Mouse (Mus musculus) midbrain, postnatal 0 days (tissue): ENCODE measurements around the gene Wif1. TPM values are rescaled to one million over a fixed set of nuclear protein-coding genes. Genes with fewer than 3 reads are reported as not detected.

Source experiments
- ATAC-seq: fragments of 200-750 bp; cut with Nextera tagmentation; 2 replicates; pipeline ENCODE4 v1.8.0; 2017; ENCODE audit warnings: moderate number of reproducible peaks, mild to moderate bottlenecking, moderate TSS enrichment, moderate library complexity; ENCODE audit not compliant: low FRiP score
- DNase-seq: peaks from one replicate; pipeline ENCODE4 v3.0.0-alpha.2; 2015; ENCODE audit warnings: low spot score
- H3K27ac ChIP-seq: fragments of 300-500 bp; sonication (generic); 2 replicates; pipeline ENCODE4 v1.5.1; 2014; ENCODE audit warnings: low read depth, mild to moderate bottlenecking, low read length, mixed read lengths
- H3K27me3 ChIP-seq: fragments of 300-500 bp; sonication (generic); 2 replicates; pipeline ENCODE4 v1.6.1; 2014; ENCODE audit warnings: low read length, control low read depth, mixed read lengths; ENCODE audit not compliant: insufficient read depth
- H3K36me3 ChIP-seq: fragments of 300-500 bp; sonication (generic); 2 replicates; pipeline ENCODE4 v1.6.1; 2014; ENCODE audit warnings: low read length, control low read depth, mixed read lengths; ENCODE audit not compliant: insufficient read depth
- H3K4me1 ChIP-seq: fragments of 300-500 bp; sonication (generic); 2 replicates; pipeline ENCODE4 v1.6.1; 2014; ENCODE audit warnings: mild to moderate bottlenecking, control low read depth, antibody characterized with exemption, low read length, mixed read lengths; ENCODE audit not compliant: insufficient read depth
- H3K4me2 ChIP-seq: fragments of 300-500 bp; sonication (generic); 2 replicates; pipeline ENCODE4 v1.6.1; 2014; ENCODE audit warnings: low read depth, mild to moderate bottlenecking, low read length, mixed read lengths; ENCODE audit not compliant: poor library complexity, severe bottlenecking
- H3K4me3 ChIP-seq: fragments of 300-500 bp; sonication (generic); 2 replicates; pipeline ENCODE4 v1.5.1; 2014; ENCODE audit warnings: low read depth, mild to moderate bottlenecking, low read length, moderate library complexity
- H3K9ac ChIP-seq: fragments of 300-500 bp; sonication (generic); replicated peaks from 2 replicates; pipeline ENCODE4 v1.6.1; 2014; ENCODE audit warnings: mild to moderate bottlenecking, low read length, moderate library complexity, mixed read lengths; ENCODE audit not compliant: poor library complexity, severe bottlenecking
- H3K9me3 ChIP-seq: fragments of 300-500 bp; sonication (generic); 2 replicates; pipeline ENCODE4 v1.6.1; 2016; ENCODE audit warnings: low read length, control low read depth
- CTCF ChIP-seq: IDR thresholded peaks from 2 replicates; pipeline ENCODE4 v1.5.1; 2016; ENCODE audit warnings: antibody characterized with exemption, mild to moderate bottlenecking
- WGBS: fragments of 180-500 bp; shearing (Covaris S2); extraction: QIAGEN DNeasy Blood & Tissue Kit; methylation state at CpG from one replicate; pipeline ENCODE4 v1.1.7; 2014; 5-methylcytosine and 5-hydroxymethylcytosine counted together
- polyA plus RNA-seq: library from polyadenylated mRNA; unstranded; fragments of >200 nt; fragmentation: Nextera tagmentation; extraction: Ambion mirVana; gene quantifications from 2 replicates; pipeline ENCODE4 v1.2.1, GENCODE M21; 2015
- total RNA-seq: library from RNA; depleted of rRNA; stranded (reverse); fragments of >200 nt; gene quantifications from 2 replicates; pipeline ENCODE4 v1.2.3, GENCODE M21; 2014; rRNA removed

The Wif1 gene
- total and polyA plus RNA-seq, 2 experiments from 2014 or later: 7.5 to 13.9 TPM

DNA sequence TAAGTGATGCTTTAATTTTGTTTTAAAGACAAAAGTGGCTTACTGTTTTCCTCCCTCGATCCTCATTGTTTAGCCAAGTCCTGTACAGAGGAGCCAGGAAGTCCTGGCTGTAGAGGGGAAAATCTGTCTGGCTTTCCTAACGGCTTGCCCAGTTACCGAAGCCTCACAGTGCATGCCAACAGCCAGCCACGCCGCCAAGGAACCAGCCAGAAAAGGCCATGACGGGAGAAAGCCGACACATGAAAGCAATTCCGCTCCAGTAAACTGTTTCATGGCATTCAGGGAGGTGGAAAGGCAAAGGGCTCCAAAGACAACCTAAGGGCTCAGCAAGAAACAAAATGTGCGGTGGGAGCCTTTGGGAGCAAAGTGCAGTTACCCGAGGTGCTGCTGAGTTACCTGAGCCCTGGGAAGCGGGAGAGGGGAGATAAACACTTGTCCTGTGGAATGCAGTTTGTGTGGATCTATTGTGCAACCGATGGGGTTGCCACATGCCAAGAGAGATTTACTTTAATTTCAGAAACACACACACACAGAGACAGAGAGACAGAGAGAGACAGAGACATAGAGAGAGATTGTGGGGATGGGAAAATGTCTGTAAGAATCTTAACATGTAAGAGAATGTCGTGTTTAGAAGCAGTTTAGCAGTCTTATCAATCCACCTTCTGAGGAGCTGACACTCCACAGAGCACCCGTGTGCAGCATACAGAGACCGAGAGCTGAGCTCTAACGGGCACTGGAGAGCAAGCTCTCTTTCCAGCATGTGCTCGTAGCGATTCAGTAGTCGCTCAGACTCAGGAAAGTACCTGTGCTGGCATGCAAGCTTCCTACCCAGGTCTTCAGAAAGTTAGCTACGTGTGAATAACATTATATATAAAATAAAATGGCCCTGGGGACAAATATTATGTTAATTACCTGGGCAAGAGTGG lies 95.5 kb downstream of the Wif1 start:
- no peaks in the 10 kb centered on the region for H3K36me3 ChIP-seq
- no peaks in the 10 kb centered on the region for H3K4me1 ChIP-seq
- no peak overlapping the region for H3K9ac ChIP-seq
- no peaks in the 10 kb centered on the region for H3K27me3 ChIP-seq
- WGBS: 53% methylated on average over 20 of the region's 20 CpGs
- DNase-seq: peak; percentile 71
- no peak overlapping the region for H3K27ac ChIP-seq
- no peak for ATAC-seq
- TF ChIP-seq CTCF: no peak
- H3K4me2 ChIP-seq: 0 out of 2 replicates have a peak overlapping the region, but pooled peaks have one; percentile 18
- no peaks in the 10 kb centered on the region for H3K9me3 ChIP-seq
- H3K4me3 ChIP-seq: no peak overlapping the region

Other genes with a start within 250 kb of the Wif1 start
- 5.6 and 10.2 TPM in 2 replicates for gene Msrb3, start 134.9 kb upstream of the Wif1 start, total RNA-seq
- 0.72 and 1.0 TPM in 2 replicates for gene Msrb3, start 134.9 kb upstream of the Wif1 start, polyA plus RNA-seq
- 31.3 and 34.7 TPM in 2 replicates for gene Lemd3, start 54.6 kb upstream of the Wif1 start, total RNA-seq
- 2.7 TPM in 2 replicates for gene Lemd3, start 54.6 kb upstream of the Wif1 start, polyA plus RNA-seq